Mouse (Mus musculus) kidney, postnatal 36 days (tissue): ENCODE measurements around the gene Tnfsf12.
"Not testable (repeated sequence)": the region's sequence is repeated elsewhere in the genome, so short reads cannot be mapped to it uniquely, and the experiment has no call there.

Source experiments
- DNase-seq, 2 experiments: peaks; one replicate each; pipeline ENCODE4 v3.0.0; 2021 to 2022; ENCODE audit warnings: mixed read lengths in 2 of 2

Tnfsf12 gene

DNA sequence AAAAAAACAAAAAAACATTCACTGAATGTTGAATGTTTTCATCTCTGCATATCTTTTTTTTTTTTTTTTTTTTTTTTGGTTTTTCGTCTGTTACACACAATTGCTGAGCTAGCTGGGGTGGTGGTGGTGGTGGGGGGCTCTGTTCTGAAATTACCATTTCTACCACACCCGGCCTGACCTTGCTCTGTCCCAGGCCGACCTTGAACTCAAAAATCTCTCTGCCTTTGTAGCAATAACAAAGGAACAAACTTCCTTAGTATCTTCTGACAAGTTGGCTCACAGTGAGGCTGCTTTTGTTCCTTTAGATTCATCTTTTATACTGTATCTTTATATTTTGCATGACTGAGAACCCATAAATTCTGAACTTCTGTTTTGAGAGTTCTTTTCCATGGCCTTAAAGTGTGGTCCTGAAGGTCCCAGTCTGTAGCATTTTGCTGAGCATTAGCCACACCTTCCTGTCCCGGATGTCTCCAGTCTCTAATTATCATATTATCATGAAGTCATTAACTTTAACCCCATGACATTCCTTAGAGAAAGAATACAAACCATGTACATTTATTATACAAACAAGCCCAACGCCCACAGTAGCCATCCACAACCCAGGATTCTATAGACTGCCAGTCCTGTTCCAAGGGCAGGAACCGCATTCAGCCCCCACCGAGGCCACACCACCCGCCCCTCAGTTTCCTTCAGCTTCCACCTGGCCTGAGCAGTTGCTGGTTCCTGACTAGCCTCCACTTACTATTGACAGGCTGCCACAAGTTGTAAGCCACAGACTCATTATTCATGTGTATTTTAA is 8.4 kb upstream of the Tnfsf12 start:
- DNase-seq: no peak

DNA sequence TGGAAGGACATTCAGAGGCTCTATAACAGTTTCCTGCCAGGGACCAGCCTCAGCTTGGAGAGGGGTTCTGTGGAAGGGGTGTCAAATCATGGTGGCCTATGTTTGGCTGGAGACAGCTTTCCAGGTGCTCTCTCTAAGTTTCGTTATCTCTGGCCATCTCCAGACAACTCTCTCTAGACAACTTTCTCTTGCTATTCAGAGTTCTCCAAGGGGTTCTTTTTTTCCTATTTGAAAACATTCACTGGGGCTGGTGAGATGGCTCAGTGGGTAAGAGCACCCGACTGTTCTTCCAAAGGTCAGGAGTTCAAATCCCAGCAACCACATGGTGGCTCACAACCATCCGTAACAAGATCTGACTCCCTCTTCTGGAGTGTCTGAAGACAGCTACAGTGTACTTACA is 7.7 kb upstream of the Tnfsf12 start:
- DNase-seq: not testable (repeated sequence)

DNA sequence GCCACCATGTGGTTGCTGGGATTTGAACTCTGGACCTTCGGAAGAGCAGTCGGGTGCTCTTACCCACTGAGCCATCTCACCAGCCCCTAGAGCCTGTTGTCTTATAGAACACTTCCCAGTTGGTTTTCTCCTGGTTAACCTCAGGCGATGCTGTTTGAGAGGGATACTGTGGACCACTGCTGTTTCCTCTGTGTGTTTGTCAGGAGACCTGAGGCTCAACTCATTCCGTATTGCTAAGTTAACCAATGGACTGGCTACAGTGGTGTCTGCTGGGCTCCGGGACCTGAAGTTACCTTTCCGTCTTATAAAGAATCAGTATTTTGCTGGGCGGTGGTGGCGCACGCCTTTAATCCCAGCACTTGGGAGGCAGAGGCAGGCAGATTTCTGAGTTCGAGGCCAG is 7.2 kb upstream of the Tnfsf12 start:
- not testable (repeated sequence) for DNase-seq

DNA sequence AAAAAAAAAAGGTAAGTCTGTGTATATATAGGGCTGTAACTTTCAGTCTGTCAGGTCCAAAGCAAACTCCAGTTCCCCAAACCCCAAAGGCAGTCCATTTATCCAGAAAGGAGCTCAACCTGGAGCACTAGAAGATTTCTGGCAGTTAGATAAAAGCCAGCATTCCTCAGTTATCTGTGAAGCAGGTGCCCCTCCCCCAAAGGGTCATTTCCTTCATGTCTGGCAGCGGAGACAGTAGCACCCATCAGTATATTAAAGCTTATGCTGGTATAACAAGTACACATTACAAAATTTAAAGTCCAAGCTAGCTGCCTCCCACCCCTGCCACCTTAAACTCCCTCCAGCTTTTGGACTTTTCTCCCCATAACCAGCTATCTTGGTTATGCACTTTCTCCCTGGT is 3.9 kb upstream of the Tnfsf12 start:
- no peak for DNase-seq

DNA sequence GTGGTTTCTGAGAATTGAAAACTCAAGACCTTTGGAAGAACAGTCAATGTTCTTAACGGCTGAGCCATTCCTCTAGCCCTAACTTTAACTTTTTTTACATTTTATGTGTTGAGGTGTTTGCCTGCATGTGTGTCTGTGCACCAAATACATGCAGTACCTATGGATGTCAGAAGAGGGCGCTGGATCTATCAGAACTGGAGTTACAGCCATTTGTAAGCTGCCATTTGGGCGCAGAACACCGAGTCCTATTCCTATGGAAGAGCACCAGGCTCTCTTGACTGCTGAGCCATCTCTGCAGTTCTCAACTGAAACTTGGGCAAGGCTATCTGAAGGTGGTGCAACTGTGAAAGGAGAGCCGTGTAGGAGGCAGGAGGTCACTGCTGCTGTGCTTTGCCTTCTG is 2.9 kb upstream of the Tnfsf12 start:
- DNase-seq: no peak

DNA sequence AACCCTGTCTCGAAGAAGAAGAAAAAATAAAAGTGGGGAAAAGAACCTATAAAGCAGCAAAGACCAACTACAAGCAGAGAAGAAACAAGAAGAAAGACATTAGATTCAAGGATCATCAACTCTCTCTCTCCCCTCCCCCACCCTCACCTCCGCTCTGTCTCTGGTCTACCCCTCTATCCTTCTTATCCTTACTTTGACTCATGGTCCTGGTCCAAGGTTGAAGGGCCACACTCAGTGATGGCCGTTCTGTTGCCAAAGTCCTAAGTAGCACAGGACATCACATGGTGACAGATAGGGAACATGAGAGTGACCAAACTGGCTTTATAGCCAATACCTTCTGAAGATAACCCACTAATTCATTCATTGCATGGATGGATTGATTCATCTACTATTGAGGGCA is 1.7 kb upstream of the Tnfsf12 start:
- DNase-seq: no peak

DNA sequence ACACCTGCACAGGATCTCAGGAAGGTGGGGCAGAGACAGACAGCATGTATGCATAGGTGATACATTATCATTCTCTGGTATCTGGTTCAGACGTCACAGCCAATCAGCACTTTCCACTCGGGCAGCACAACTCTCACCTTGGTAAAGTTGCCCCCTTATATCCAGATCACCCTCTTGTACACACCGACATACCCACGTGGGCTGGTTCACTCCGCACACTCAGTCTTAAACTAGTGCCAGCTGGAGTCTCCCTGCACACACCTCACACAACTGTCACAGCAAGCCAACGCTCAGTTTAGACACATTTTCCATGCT is 646 bp downstream of the Tnfsf12 start:
- DNase-seq: no peak

DNA sequence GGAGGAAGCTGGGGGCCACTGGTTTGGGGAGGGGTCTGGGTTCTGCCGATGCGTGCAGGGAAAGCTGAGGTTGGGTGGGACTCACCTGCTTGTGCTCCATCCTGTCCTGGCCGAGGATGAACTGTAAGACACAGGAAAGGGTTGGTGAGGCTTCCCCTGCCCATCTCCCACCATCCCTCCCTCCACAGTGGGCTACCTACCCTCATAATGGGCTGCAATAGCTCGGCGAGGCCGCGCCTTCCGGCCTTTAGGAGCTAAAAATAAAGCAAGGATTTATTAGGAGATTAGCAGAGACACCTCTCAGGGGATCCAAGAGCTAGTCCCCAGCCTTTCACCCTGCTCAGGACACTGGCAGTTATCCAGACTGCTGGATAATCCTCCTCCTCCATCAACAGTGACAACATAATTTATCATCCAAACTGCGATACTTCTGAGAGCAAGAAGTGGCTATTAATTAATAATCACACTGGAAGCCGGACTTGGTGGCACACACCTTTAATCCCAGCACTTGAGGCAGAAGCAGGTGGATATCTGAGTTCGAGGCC is 2.2 kb downstream of the Tnfsf12 start:
- DNase-seq: peak in 1 of 2 experiments; percentile 36

DNA sequence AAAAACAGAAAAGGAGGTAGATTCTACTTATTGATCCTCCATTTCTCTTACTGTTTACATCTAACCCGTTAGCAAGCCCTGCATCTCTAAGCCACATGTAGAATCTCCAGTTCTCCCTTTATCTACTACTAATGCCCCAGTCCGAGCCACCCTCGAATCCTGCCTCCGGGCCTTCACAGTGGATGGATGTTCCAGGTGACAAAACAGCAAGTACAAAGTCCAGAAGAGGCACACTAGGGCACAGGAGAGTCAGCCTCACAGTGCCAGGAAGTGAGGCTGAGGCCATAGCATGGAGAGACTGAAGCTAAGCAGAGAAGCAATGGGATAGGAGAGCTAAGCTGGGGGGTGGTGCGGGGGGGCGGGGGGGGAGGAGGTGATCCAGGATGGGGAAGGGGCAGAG is 2.8 kb downstream of the Tnfsf12 start:
- DNase-seq: peak; percentile 75 to 82

DNA sequence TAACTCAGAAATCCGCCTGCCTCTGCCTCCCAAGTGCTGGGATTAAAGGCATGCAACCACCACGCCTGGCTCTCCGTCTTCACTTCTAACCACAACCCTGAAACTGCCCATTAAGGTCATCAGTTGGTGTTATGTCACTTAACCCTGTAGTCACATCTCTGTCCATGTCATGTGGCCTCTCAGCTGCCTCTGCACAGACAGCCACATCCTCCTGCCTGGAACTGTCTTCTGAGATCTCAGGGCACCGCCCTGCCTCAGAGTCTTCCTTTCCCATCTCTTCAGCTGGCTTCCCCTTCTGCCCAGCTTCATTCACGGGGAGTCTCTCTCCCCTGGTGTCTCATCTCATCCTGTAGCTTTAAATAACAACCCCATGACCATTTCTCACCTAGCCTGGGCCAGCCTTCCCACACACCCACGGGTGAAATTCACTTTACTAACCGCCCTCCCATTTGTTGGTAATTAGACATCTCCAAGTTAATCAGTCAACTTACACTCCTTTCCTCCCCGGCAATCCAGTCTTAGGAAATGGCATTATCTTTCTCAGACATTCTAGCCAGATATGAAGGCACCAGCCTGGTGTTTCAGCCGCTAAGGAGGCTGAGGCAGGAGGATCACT is 3.3 kb downstream of the Tnfsf12 start:
- peak in 1 of 2 experiments; percentile 32 for DNase-seq

DNA sequence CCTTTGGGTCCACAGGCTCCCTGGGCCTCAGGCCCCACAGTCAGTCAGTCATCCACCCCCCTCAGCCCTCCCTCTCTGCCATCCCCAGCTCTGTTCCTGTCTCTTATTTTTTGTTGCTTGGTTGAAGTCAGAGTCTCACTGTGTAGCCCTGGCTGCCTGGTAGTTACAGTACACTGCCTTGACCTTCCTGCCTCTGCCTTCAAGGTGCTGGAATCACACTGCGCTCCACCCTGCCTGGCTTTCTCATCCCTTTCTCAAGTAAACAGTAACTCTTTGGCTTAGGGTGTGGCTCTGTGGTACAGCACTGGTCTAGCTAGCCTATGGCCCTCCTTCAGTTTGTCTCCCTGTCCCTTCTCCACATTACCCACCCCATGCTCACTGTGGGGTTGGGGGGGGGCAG is 5.8 kb downstream of the Tnfsf12 start:
- peak; percentile 63 for DNase-seq

DNA sequence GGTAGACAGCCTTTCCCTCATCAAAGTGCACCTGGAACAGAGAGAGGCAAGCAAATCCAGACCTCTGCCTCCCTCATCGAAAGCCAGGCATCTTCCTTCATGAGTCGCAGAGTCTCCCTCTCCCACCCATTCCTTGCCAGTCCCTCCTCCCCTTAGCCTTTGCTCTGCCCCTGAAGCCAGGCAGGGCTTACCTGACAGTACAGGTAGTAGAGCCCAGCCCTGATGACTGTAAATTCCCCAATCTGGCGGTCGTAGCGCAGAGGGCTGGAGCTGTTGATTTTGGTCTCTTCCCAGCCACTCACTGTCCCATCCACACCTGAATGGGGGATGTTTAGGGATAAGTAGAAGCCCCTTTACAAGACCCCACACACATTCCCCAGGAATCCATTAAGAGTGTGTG is 8.6 kb downstream of the Tnfsf12 start:
- DNase-seq: no peak

DNA sequence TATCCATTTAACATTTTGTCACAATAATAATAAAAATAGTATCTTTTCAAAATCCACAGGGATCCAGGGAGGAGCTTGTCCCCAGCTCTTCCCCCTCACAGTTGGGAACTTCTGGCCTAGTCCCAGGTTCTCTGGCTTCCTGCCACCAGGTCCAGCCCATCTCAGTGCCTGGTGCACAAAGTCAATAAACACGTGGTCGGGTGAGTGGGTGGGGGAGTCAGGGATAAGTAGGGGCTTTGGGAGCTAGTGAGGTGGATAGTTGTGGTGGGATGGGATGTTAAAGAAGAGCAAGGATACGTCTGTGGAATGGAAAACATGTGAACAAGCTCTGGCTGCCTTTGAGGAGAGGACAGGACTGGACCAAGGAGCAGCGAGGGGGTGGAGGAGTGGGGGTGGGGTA is 9.3 kb downstream of the Tnfsf12 start:
- peak; percentile 84 to 93 for DNase-seq

DNA sequence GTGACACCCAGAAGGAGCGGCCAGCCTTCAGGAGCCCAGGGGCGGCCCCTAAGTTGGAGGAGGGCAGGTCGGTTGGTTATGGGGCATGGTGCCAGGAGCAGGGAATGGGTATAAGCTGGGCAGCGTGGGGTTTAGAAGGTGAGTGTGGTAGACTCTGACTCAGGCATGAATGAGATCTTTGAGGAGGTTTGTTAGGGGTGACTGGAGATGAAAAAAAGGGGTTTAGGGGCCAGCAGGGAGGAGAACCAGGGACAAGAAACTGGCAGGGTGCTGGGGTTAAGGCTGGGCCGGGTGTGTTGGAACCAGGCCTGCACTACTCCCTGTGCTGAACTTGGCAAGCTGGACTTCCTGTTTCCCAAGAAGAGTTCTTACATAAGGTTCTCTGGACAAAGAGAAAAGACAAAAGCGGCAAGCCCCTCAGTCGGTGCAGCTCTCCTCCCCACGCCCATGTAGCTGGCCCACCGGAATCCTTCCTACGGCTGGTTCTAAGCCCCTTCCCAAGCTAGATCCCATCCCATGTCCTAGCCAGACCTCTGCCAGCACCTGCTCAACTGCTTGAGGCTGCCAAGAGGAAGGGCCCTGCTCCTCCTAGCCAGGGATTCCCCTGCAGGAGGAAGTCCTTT is 10.0 kb downstream of the Tnfsf12 start, which contains the start of gene Tnfsf13:
Gene Tnfsf13, minus strand, starts transcription at position 259 of the 623 bp plus-strand sequence.
- DNase-seq: peak; percentile 91 to 94

DNA sequence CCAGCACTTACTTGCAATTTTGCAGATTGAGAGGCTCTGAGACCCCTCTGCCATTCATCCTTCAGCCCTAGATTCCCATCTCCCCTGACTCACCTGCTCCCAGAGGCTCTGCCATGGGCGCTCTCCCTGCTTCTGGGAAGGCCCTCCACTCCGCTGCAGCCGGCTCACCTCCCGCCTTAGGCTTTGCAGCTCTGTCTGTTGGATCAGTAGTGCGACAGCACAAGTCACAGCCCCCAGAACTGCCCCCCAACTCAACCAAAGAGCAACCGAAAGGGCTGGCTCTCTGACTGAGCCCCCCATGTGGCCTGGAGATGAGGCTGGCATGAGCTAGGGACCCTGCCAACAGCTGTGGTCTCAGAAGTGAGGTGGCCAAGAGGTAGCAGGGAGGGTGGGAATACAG is 10.7 kb downstream of the Tnfsf12 start:
- DNase-seq: no peak

DNA sequence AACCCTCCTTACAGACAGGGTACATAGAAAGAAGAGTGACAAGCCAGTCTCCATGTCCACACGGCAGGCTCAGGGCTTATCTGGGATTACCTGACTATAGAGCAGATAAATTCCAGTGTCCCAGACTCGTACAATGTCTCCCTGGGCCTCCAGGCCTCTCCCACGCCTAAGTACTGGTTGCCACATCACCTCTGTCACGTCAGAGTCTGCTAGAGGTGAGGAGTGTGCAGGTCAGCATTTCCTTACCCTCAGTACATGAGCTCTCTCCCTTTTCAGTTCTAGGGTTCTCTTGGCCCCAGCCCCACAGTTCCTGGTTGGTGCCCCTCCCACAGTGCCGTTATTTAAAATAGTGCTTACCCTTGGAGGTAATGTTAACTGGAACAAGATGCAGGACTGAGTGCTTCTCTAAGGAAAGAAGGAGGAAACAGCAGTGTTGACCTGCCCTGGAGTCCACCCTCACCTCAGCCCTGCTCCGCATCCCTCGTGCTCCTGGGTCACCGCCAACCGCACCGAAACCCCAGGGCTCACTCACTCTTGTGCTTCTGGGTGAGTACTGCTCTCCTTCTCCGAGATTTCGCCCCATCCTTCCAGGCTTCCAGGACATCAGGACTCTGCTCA is 11.4 kb downstream of the Tnfsf12 start:
- DNase-seq: peak in 1 of 2 experiments; percentile 33

DNA sequence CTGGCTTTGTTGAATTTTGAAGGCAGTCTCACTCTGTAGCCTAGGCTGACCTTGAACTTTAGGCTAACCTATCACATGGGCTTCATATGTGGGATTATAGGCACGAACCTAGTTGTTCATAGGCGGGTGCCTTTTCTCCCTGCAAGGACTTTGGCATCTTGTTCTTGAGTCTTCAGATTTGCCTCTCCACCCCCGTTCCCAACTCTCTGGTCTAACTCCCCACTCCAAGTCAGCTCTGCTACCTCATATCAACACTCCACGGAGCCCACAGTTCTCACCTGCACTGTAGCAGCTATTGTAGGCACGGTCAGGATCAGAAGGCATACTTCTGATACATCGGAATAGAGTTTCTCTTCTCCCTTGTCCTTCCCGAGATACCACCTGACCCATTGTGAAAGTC is 12.1 kb downstream of the Tnfsf12 start:
- DNase-seq: no peak

DNA sequence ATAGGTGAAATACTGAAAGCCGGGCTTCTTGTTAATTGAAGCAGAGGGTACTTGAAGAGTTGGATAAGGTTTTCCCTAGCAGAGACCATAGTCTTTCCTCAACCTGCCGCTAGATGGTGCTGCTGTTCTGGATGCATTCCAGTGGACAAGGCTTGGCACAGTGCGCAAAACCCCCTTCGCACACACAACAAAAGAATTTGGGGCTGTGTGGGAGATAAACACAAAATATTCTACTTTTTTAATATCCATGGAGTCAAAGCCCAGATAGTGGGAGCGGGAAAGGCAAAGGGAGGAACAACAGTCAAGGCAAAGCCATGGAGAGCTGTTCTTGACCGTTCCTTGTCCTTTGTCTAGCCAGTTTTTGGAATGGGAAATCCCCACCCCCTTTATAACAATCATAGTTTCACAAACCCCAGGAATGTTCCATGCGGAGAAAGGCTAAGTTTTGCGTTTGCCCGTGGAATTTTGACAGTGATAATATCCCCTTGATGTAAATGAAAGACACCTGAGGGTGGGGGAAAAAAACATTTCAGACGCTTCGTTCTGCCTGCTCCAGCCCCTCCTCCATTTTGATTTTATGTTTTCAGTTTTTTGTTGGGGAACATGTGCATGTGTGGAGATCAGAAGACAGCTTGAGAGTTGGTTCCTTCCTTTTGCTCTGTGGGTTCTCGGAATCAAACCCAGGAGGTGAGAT is 12.7 kb downstream of the Tnfsf12 start:
- peak; percentile 89 to 95 for DNase-seq

DNA sequence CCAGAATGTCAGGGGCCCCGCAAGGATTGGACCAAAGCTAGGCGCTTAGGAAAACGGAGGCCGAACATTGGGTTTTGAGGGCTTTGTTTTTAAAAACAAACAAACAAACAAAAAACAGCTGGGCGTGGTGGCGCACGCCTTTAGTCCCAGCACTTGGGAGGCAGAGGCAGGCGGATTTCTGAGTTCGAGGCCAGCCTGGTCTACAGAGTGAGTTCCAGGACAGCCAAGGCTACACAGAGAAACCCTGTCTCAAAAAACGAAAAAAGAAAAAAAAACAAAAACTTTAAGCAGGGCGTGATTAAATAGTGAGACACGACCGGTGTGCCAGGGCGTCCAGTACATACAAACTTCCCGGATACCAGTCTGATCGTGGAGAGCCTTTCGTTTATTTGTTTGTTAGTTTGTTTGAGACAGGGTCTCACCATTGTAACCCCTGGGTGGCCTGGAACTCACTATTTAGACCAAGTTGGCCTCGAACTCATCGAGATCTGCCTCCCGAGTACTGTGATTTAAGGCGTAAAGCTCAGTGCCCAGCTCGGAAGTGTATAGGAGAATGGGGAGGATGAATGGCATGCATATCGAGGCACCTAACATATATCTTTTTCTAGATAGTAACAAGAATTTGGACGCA is 13.3 kb downstream of the Tnfsf12 start:
- no peak for DNase-seq

DNA sequence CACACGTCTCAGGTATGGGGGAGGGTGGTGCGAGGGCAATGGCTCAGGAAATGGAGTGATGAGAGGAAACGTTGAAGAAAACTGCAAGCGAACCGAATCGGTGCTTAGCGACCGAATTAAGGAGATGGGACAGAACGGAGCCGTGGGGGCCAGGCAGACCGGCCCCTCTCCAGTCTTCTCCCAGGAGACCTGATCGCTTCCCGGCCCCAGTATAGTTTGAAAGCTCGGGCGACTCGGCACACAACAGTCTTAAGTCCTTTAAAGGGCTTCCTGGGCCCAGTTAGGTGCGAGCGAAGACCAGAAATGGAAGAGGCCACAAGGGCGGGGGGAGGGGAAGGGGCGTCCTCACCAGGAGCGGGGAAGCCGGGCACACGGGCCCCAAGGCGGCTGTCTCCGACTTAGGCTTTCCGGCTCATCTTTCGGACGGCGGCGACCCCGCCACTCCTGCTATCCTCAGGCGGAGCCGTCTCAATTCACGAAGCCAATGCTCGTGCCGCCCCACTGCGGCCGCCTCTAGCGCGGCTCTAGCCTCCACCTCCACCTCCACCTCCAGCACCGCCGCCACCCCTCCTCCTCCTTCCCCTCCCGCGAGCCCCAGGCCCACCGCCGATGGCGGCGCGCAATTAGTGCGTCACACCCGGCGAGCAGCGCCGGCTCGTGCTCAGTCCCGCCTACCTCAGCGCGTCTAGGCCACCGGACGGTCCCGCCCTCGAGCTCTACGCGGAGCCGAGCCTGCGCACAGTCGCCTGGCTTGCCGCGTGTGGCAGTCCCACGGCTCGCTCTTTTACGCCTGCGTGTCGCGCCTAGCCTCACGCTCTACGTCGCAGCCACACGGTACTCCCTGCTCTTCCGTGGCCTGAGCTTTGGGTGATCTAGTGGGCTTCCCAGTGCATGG is 14.1 kb downstream of the Tnfsf12 start, which contains the start of gene Senp3:
Gene Senp3, minus strand, starts transcription at position 771 of the 895 bp plus-strand sequence.
- peak; percentile 98 for DNase-seq
